Mouse (Mus musculus) gastrocnemius, postnatal 4 days (tissue): Measurements from ENCODE around the gene Ccdc149. TPM values are rescaled to one million over a fixed set of nuclear protein-coding genes. Genes with fewer than 3 reads are reported as not detected.

Experiments used
- DNase-seq, 2 experiments: peaks; one replicate each; pipeline ENCODE4 v3.0.0; 2021 to 2022; ENCODE audit warnings: low spot score in 2 of 2, mixed read lengths in 2 of 2
- long read RNA-seq, 2 experiments: library from polyadenylated mRNA; stranded (forward); transcript quantifications; one replicate each; pipeline ENCODE4 v2.0.0; 2021
- total RNA-seq, 2 experiments: library from RNA; stranded (reverse); gene quantifications; 2 replicates each; pipeline ENCODE4 v1.2.3; 2021

The Ccdc149 gene
- 1 to 10 TPM; 4.4 to 4.6 TPM for total RNA-seq
- long read RNA-seq, experiment 1, transcript Ccdc149-201 (12 exons, 3,295 nt) = major isoform, 7 of 9 reads
- long read RNA-seq, experiment 1, partial matches to known transcripts = 0 of 9 reads
- long read RNA-seq, experiment 1, other reads (novel, unspliced or antisense) = 2 of 9 reads
- long read RNA-seq, experiment 2, transcript Ccdc149-201 (12 exons, 3,295 nt) = major isoform, 10 of 15 reads
- long read RNA-seq, experiment 2, partial matches to known transcripts = 0 of 15 reads
- long read RNA-seq, experiment 2, other reads (novel, unspliced or antisense) = 5 of 15 reads

DNA sequence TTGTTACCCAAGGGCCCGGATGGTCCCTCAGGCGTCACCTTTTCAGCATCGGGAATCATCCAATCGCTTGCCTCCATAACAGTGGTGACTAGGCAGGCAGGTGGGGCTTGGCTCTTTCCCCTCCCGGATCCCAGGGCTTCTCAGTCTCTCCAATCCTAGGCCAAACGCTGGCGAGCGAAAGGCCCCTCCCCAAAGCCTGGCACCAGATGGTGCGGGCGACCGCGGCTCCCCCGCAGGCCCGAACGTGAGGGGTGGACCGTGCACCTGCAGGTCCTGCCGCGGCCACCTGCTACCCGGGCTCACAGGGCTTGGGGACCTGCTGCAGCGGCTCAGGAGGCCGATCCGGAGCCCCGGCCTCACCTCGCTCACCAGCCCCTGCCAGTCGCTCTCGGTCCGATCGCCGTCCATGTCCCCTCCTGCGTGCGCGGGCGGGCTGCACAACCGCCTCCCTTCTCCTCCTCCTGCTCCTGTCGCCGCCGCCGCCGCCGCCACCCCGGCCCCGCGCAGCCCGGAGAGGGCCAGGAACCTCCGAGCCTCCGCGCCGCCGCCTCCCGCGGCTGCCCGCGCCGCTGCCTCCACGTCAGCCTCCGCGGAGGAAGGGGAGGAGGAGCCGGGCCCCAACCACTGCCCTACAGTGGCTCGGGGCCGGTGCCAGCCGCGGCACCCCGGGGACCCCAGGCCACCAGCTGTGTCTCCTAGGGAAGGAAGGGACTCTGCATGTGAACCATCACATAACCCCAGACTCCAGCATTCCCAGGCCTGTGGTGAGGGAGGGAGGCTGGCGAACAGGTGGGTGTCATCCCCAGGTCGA, at the start of gene Ccdc149:
Gene Ccdc149 (minus strand): TSS at position 531 of the 811 bp plus-strand sequence.
- peak; percentile 22 to 45 for DNase-seq

DNA sequence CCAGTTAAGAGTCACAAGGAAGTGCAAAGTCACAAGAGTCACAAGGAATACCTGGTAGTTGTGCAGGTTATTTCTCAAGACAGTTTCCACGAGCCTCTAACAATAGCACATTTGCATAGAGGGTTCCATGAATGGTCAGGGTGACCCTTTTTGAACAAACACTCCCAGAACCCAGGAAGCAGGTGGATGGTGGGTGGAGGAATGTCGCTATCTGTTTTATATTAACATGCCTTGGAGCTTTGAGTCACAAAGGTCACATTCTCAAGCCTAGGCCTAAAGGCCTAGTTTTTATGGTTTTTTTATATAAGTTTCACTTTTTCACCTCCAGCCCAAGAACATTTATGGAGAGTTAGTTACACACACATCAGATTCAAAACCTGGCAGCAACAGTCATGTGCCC, 48.6 kb upstream of the Ccdc149 start:
- no peak for DNase-seq

DNA sequence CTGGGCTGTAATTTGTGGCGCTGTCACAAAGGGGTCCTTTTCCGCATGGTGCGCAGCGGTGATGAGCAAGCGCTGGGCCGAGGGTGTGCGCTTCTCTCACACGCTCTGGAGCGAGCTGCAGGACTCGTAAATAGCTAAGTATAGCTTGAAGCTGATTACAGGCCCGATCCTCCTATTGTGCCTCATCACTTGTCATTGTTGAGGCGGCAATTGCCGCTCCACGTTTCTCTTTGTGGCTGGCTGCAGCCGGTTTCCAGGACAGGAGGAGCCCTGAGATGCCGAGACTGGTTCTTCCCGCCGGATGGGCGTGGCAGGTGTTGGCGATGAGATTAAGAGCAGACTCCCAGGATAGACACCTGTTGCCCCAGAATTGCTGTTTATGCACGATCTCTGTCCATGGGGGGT, 44.8 kb upstream of the Ccdc149 start:
- no peak for DNase-seq

DNA sequence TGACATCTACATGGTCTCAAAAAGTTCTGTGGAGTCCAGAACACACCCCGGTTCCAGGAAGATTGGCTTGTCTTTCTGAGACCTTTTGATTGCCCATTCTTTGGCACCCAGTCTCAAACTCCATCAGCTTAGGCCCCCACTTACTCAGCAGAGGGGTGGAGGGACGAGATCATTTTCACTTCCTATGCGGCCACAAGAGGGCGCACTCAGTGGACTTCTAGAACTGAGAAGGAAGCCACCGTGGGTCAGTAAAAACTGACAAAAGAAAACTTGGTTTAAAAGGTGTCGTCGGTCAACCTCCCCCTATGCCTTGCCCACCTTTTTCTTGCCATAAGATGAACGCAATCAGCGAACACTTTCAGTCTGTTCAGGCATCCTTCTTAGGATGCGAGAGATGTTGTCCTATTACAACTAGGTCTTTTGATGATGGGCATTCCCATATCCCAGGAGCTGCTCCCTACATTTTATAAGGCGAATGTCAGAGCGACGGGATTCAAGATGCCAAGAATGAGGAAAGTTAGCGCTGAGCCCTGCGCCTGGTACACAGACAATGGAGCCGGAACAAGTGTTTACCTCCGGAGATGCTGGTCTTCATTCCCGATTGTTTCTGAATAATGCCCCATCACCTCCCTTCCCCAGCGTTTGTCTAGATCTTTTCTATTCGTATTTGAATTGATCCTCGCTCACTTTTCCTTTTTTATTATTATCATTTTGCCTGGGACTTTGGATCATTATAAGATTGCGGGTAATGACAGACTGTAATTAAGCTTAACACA, 44.1 kb upstream of the Ccdc149 start:
- DNase-seq = peak; percentile 46 to 74

DNA sequence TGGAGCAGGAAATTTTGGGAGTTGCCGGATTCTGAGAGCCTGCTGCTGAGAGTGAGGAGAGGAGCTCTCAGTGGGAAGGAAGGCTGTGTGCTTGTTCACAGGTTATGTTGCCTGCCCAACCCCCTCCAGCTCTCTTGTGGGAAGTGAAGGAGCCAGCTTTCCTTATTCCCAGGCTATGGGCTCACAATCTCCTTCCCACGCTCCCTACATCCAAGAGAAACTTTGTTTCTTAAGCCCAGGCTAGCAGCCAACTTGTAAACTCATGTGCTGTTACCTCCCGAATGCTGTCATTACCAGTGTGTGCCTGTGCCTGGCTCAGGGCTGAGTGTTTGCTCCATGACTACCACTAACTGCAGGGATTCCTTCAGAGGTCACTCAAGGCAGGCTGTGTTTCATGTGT, 39.8 kb upstream of the Ccdc149 start:
- DNase-seq = no peak

DNA sequence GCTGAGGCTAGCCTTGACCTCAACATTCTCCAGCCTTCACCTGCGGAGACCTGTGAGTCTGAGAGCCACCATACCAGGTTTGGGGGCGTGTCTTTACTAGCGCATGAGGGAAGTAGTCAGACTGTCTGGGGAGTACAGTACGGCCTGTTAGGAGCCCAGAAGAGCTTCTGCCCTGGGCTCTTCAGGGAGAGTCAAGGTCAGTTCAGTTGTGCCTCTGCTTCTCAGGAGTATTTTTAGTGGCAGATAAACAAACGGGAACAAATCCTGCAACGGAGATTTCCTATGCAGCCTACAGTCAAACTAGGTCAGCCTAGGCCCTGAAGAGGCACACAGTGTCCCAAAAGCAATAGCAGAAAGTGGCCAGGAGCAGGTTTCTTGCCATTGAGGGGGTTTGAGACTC, 38.1 kb upstream of the Ccdc149 start:
- no peak for DNase-seq

DNA sequence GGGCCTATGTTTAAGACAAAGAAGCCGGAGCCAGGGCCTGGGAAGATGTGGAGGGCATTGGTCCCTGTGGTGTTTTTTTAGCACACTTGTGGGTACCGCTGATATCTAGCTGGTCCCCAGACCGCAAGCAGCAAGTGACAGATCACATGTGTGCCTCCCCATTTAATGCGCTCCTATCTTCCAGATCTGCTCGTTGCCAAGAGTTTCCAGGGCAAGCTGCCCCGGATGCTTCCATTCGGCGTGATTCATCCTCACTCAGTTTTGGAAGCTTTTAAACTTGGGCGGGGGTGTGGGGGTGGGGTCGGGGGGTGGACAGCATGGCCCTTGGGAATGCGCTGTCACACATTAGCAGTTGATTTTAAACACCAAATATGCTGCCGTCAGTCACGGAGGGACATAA, 33.3 kb upstream of the Ccdc149 start:
- DNase-seq = peak in 1 of 2 experiments; percentile 11

DNA sequence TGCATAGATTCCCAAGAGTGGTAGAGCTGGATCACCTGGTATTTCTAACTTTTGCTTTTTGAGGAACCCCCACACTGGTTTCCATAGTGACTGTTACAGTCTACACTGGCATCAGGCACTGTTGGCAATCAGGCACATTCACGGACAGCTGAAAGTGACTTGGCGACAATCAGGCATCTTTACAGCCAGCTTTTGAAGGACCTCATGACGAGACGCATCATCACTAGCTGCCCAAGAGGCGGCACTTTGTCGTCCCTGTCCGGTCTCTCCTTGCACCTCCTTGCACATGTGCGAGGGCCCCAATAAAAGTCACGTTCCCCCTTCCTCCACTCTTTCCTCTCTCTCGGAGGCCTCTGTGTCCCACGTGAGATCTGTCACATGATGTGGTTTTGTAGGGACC, 32.8 kb upstream of the Ccdc149 start:
- no peak for DNase-seq

DNA sequence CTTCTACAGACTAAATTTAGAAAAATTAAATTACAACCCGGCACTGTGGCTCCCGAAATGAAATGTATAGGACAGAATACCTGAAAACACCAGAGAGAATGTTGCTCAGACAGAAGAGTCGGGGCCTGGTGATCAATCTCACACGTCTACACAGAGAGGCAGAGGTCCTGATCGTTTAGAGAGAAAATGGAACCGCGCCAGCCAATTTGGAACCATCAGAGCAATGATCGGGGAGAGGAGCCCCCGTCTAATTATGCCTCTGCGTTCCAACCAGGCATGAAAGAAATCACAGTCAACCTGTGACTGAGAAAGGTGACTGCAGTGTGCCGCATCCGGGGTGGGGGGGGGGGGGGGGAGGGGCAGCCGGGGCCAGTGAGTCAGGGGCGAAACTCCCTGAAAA, 24.4 kb upstream of the Ccdc149 start:
- DNase-seq = no peak

DNA sequence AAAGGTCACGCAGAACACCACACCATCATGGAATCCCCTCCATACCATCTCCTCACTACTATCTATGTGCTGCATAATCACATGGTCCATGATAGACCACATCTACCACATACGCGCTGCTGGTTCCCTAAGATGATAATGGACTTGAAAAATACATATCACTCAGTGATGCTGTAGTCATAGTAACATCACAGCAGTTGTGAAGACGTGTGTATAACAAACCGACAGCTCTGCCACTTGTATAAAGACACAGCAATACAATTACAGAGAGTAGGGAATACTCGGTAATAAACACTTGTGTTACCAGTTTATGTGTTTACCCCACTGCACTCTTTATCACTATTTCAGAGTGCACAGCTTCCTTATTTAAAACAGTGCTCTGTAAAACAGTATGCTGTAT, 20.2 kb upstream of the Ccdc149 start:
- no peak for DNase-seq

DNA sequence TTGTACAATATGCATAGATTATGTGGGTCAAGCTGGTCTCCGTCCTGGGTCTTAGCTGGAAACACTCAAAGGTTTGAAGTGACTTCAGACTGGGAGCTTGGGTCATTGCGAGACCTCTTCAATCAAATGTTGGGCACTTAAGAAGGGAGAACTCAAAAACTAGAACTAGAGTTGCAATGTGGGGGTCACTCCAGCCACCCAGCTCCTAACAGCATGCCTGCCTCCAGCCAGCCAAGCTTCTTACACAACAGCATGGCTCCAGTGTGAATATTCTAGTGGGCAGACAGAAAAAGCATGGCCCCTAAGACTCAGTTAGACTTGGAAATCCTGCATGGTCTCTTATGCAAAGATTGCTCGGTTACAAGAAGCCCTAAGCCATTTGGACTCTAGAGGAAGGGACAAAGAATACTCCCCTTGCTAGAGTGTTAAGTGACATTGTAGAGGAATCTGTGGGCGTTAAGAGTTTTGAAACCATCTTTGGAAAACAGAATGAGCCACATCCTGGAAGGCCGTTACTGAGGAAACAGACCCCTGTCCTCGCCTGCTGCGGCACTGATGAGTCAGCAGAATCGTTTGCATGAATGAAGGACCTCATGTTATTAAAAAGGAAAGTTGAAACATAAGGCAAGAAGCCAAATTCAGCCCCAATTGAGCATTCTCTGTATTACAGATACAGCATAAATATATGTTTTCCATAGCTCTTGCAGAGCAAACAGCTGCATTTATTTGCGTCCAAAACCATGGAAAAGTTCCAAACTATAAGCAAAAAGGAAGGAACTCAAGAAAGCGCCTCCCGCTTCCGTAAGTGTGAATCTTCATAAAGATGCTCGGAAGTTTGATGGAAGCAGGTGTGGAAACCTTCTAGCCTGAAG, 16.5 kb upstream of the Ccdc149 start:
- DNase-seq = no peak

DNA sequence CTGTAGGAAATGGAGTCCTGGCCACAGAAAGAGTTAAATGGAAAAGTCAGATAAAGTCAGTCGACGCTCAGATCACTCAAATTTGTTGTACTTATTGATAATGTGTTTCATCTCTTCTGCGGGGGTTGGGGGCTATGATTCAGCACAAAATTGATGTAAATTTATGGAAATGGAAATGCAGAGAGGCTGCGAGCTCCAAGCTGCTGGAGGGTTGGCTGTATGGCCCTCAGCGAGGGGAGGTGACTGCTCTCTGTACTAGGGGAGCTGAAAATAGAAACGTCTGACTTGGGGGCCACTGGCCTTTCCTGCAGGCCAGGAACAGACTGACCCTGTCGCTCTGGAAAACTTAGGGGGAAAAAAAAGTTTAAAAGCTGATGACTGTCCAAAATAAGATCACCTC, 5.5 kb upstream of the Ccdc149 start:
- no peak for DNase-seq

DNA sequence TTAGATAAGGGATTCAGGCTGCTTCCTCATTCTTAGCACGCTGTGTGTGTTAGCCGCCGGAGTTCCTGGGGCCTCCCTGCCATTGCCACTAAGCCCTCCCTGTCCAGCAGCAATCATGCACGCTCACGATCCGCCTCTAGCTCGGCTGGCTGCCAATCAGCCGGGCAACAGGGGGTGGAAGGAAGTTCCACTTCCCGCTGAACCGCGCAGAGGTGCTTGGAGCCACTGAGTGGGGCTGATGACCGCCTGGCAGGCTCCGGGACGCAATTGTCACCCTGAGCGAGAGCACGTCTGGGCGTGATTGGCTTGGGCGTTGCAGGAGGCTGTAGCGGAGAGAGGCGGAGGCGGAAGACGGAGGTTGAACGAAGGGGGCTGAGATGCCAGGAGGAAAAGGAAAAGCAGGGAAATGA, 5.0 kb upstream of the Ccdc149 start:
- peak; percentile 65 to 83 for DNase-seq

DNA sequence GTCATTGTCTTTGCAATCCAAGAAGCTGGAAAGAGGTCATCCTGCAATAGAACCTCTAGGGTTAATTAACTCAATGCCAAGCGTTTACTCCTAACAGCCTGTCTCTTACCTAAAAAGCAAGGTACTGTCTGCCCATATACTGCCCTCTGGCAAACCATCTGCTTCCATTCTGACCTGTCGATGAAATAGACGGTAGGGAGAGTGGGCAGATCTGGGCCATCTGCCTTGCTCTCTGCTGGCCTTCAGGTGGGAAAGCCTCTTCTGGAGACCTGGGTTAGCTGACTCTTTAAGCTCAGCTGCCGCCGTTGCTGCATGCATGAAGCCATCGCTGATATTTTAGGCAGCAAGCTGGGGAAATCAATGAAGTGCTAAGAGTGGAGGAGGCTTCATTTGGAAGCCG, 2.7 kb upstream of the Ccdc149 start:
- no peak for DNase-seq

DNA sequence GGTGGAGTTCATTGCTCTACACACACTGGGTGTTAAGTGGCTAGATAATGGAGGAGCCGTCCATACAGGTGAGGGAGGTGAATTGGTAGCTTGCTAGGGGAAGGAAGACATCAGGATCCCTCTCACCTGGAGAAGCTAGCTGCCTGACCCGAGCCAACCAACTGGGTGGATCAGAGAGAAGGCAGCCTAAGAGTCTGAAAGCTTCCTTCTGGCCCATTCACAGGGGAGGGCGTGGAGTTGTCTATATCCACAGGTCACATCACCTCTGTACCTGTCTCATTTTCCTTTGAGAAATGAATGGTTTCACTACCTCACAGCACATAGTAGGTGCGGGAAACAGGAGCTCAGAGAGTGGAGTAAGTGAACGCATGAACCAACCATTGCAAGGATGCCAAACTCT, 770 bp downstream of the Ccdc149 start:
- no peak for DNase-seq

DNA sequence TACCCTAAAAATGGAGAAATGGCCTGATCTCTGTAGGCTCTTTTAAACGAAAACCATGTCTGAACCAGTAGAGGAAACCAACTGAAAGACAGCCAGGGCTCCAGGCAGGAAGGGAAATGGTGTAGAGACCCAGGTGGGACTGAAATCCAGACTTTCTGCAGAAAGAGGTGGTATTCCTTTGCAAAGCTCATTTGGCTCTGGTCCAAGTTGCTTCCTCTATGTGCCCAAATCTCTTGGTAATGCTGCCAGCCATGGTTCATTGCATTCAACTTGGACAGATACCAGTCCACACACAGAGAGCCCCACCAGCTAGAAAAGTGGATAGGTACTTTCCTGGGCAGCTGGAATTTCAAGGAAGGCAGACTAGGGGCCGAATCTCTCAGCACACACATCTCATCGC, 3.5 kb downstream of the Ccdc149 start:
- no peak for DNase-seq

DNA sequence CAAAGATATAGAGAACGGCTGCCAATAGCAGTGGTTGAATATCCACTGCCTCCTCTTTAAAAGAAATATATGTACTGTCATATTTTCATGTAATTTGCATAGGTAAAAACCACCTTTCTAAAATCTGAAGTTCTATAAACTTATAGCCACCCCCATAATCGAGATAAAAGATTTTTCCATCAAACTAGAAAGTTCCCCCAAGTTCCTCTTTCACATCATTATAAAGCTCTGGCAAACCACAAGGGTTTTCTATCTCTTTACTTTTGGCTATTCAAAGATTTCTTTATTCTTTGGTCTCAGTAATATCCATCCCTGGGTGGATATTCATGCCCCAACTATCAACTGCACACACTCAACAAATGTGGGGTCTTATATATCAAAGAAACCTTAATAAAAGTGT, 8.9 kb downstream of the Ccdc149 start:
- DNase-seq = no peak

DNA sequence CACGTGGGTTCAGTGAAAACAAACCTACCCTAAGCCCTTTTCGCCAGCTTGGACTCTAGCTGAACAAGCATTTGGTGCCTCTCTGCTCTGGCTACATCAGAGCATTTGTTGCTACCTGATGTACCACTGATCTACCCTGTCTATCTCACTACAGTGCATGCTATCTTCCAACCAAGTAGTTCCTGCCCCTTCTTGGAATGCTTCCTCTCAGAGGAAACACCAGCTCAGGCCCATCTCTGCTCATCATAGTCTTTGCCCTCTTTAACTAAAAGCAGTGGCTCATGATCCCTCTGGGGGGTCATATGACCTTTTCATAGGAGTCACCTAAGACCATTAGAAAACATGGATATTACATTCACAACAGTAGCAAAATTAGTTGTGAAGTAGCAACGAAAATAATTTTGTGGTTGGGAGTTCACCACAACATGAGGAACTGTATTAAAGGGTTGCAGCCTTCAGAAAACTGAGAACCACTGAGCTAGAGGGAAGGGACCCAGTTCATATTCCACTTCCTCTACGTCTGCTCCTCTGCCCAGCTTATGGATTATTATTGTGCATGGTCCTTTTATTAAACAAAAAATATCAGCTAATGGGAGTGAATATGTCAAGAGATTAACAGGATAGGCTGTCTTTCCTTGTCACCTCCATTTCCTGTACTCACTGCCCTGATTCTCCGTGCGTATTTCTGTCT, 9.7 kb downstream of the Ccdc149 start:
- no peak for DNase-seq

DNA sequence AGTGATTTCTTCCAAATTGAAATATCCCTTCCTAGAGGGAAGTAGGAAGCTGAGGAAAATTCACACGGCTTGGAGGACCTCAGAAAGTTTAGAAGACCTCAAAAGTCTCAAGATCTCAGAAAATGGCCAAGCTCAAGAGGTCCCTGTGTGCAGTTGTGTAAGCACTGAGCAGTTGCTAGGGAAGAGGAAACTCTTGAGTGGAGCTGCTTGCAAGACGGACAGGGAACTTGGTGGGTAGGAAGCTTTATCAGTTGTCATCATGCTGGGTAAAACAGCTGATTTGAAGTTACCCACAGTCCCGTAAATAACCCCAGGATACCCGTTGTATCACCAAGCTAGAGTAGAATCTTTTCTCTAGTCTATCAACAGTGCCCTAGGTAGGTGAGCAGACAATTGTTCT, 12.0 kb downstream of the Ccdc149 start:
- DNase-seq = no peak

DNA sequence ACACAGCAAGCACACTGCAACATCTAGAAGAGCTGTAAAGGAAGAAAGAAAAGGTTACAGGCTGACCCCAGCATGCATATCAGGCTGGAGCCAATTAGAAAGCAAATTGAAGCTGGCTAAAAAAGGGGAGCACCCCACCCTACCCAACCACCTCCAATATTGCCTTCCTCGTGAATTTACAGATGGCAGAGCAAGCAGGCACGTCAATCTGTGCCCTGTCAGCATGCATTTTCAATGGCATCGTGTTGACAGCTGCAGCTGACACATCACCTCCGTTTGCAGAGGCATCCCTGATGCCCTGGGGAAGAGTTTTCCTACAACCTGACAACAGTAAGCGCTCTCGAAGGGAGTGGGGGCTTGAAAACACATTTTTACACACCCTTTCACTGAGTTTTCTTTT, 14.2 kb downstream of the Ccdc149 start:
- no peak for DNase-seq
